Mouse (Mus musculus) gastrocnemius, postnatal 4 days (tissue): ENCODE measurements around the gene Gm17482. TPM values are rescaled to one million over a fixed set of nuclear protein-coding genes. Genes with fewer than 3 reads are reported as not detected.

Source experiments
- DNase-seq, 2 experiments: peaks; one replicate each; pipeline ENCODE4 v3.0.0; 2021 to 2022; ENCODE audit warnings: low spot score in 2 of 2, mixed read lengths in 2 of 2
- total RNA-seq, 2 experiments: library from RNA; stranded (reverse); gene quantifications; 2 replicates each; pipeline ENCODE4 v1.2.3; 2021

Gene Gm17482
- total RNA-seq, 2 experiments from 2014 or later: not detected

DNA sequence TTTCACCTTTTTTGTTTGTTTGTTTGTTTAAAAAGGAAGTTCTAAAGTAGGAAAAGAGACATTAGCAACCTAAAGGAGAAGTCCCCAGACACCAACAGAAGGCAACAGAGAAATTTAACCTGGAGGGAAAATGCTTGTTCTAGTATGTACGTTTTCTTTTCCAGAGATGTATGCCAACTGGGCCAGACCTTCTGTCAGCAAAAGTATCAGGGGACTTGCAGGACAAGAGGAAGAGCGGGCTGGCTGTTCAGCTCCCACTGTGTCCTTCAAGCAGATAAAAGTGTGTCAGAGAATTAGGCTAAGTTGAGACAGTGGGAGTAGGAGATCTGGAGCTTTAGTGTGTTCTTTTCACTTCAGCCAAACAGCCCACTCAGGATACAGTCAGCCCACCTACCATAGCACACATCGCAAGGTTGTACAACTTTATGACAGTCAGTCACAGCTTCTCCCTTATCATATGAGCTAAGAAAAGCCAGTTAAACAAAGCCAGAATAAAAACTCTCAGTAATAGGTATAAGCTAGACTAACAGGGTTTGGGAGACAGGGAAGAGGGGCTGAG, 18.4 kb downstream of the Gm17482 start:
- no peak for DNase-seq

- peak in 1 of 2 experiments; percentile 33 for DNase-seq
Measured at GRCm38 (mm10) chr6:115251531-115251985, 24.4 kb downstream of the Gm17482 start.

DNA sequence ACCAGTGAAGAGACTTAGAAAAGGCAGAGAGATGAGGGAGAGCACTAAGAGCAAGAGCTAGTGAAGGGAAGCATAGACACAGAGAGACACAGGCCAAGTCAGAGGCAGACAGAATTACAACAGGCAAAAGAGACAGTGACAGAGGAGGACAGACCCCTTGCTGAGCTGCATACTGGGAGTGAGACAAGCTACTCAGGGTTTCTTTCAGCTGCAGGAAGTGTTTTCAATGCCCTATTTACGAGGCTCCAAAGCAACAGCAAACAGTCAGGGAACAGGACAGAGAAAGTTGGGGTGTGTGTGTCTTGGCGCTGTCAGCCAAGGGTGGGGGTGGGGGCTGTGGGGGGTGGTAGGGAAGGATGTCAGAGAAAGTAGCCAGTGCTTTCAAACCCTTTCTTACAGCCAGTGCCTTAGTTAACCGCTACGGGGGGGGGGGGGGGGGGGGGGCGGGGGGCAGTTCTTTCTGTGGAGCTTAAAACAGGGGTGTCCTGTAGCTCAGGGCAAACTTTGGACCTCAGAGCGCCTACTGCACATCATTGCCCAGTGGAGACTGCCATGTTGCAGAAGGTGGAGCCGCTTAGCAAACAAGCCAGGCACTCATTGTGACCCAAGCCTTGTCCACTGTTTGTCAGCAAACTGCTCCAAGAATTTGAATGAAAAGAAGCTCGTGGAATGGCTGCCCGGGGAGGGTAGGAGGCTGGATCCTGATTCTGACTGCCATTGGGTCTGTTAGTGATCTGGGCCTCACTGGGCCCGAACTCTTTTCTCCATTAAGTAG, 25.1 kb downstream of the Gm17482 start, which contains the start of gene Timp4:
Gene Timp4 (minus strand): TSS at position 107 of the 775 bp plus-strand sequence.
- no peak for DNase-seq

GRCm38 (mm10) chr6:115255171-115255570, 28.0 kb downstream of the Gm17482 start:
- no peak for DNase-seq

DNA sequence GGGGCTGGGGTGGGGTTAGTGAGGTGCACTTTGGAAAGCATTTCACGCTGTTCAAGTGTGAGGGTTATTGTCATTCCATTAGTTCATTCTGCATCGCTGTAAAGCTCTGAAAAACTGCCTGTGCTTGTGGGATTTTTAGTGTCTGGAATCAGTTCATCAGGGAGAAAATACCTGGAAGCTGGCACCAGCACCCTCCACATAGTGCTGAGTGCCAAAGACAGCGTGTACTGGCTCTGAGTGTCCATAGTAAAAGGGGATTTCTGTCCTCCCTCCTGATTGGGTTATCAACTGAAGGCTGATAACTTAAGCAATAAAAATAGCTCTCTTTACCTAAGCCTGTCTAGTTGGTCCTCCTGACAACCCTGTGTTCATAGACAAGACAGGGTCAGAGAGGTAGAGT, 33.4 kb downstream of the Gm17482 start:
- no peak for DNase-seq

GRCm38 (mm10) chr6:115266791-115267190, 39.6 kb downstream of the Gm17482 start:
- no peak for DNase-seq

DNA sequence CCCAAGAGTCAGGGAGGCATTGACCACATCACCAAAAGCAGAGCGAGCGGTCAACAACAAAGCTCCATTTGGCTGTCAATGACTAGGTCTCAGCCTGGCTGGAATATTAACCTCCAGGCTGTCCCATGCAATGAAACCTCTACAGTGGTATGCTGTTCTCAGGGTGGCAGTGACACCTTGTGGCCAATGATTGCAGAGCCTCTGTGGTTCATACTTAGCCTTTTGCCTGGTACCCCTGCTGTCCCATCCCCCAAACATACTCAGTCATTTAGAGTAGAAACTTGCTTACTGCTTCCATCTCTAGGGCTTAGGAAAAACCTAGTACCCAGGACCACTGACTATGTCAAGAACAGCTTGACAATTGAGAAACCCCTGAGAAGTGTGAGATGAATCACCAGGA, 40.8 kb downstream of the Gm17482 start:
- peak; percentile 39 to 65 for DNase-seq

DNA sequence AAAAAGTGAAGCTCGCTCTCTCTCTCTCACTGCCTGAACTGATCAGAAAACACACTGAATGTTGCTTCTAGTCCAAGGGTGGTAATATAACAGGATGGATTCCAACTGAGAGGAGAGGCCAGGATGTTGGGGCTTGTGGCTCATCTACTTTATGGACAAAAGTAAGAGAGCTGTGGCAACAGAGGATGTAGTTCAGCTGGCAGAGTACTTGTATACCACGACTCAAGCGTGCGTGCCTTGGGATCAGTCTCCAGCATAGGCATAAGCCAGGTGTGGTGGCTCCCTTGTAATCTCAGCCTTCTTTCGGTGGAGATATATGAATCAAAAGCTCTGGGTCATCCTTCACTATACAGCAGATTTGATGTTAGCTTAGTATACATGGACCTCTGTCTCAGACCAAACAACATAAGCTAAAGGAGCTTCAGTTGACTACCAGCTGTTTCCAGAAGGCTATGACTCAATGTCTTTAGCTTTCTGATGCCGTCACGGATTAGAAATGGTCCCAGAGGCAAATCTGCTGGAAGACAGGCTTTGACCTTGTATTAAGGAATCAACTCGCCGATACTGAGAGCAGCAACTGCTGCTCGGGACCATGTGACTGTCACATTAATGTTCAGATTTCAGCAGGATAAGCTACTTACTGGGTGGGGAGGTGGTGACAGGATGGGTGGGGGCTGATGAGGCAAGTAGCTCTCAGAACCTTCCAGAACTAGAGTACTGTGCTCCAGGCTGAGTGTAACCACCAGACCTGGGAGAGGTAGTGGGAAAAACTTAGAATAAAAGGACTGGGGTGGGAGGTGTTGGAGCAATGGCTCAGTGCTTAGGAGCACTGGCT, 41.6 kb downstream of the Gm17482 start:
- DNase-seq: no peak

- DNase-seq: no peak
Measured at GRCm38 (mm10) chr6:115269561-115269960, 42.4 kb downstream of the Gm17482 start.

- DNase-seq: no peak
Measured at GRCm38 (mm10) chr6:115270085-115270484, 42.9 kb downstream of the Gm17482 start.

DNA sequence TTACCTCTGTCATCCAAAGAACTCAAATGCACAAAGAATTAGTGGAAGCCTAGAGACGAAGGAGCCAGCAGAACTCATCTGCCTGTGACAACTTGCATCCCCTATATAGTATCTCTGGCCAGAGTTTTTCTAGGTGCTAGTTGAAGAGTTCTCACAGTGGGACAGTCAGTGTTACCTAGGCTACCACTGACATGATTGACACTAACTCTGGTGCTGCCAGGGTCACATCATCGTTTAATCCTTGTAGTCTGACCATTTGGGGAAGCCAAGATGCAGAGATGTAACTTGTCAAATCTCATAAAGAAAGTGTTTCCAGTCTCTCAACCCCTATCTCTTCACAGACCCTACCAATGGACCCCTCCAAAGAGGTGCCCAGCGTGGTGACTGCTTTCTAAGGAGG, 44.2 kb downstream of the Gm17482 start:
- DNase-seq: no peak

DNA sequence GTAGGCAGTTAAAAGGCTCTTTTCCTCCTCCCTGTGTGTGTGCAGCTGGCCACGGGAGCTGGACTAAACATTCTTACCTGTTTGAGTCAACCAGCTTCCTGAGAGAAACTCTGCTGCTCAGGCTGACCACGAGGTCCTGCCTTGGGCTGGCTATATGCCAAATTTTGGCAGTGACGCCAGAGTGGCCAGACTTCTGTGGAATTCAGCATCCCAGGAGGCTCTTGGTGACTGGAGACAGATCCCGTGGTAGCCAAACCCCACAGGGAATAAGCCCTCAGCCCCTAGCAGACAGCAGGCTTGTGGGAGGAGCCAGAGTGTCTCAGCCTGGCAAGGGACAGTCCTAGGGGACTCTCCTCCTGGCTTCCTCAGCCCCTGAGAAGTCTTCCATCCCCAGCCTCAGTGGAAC, 44.7 kb downstream of the Gm17482 start:
- DNase-seq: peak in 1 of 2 experiments; percentile 34

DNA sequence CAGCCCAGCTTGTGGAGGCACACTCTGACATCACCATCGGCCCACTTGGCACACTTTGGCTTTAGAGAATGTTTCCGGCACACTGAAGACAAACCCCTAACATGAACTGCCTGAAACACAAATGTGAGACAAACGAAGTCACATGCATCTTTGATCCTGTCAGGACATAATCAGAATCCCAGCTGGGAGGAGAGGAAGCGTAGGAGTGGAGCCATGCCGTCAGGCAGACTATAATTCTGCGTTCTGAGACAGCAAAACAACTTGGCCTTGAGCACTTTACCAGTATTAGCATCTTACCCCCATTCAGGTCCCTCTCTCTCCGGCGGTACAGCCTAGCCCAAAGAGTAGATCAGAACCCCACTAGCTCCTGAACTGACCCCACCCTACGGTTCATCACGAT, 46.2 kb downstream of the Gm17482 start:
- no peak for DNase-seq

DNA sequence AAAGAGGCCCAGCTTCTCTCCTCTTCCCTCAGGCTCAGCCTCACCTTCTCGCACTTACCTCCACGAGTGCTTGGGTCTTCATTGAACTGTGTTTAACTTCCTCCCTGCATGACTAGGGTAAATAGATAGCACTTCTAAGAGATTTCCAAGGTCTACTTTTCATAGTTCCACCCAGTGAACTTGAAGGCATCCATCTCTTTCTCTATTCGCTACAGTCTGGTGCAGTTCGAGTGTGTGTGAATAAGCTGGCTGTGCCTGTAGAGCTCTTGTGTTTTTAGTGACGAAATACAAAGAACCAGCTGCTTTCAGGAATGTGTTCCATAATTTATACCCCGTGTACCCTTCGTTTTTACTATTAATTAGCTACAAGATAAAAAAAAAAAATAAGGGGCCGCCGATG, 47.6 kb downstream of the Gm17482 start:
- DNase-seq: no peak

DNA sequence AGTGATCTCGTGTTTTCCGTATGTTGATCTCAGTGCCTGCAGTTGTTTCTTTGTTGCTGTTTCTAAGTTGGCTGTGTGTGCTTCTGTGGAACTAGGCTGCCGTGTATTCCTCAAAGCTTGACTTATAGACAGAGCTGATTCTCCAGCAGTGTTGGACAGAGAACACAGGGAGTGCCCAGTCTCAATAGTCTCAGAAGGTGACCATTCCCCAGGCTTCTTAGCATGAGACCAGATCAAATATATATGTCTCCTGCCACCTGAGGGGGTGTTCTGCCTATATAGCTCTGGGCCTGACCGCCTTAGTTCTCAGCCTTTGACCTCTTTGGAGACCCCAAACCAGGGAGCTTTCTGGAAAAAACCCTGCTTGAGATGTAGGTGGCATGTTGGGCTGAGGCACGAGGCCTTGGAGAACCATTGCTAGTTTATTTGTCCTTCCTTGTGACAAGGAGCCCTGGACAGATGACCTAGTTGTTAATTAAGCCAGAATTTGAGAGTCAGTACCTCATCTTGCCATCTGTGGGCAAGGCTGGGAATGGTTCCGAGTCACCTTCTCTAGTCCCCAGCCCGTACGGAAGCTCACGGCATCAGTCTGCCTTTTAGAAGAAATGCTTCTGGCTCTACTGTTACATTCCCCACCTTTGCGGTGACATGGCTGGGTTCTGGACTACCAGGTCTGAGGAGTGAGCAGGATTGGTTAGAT, 48.1 kb downstream of the Gm17482 start:
- no peak for DNase-seq

DNA sequence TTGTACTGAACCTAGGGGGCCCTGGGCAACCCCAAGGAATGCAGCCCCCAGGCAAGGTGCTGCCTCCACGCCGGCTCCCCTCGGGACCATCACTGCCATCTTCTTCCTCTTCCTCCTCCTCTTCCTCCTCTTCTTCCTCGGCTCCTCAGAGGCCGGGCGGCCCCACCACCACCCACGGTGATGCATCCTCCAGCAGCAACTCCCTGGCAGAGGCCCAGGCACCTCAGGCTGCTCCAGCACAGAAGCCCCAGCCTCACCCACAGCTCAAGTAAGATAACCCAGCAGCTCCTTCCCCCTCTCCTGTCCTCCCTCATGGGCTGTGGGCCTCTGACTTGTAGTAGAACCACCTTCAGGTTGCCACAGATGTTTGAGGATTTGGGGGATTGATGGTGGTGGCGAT, 50.9 kb downstream of the Gm17482 start:
- no peak for DNase-seq

- DNase-seq: no peak
Measured at GRCm38 (mm10) chr6:115279639-115280038, 52.5 kb downstream of the Gm17482 start.

- DNase-seq: no peak
Measured at GRCm38 (mm10) chr6:115284153-115284552, 57.0 kb downstream of the Gm17482 start.

DNA sequence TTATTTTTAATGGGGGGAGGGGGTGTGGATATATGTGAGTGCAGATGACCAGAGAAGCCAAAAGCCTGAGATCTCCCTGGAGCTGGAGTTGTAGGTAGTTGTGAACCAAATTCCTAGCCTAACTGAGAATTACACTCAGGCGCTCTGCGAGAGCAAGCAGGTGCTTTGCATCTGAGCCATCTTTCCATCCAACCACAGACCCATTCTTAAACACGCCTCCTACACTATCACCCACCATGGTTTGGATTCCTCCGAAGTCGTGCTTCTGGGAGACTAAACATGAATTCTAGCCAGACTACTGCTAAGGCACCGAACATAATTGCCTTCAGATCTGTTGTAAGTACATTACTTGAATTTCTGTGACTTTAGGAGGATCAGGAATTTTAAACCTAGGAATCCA, 59.3 kb downstream of the Gm17482 start:
- no peak for DNase-seq

GRCm38 (mm10) chr6:115288223-115288622, 61.1 kb downstream of the Gm17482 start:
- DNase-seq: no peak

- no peak for DNase-seq
Measured at GRCm38 (mm10) chr6:115290561-115290960, 63.4 kb downstream of the Gm17482 start.
